Mouse (Mus musculus) E14TG2a.4 (cell line): ENCODE measurements around the gene Sox5.

Experiments
- CTCF ChIP-seq: conservative IDR thresholded peaks from 2 replicates; pipeline ENCODE4 v1.5.1; 2014; ENCODE audit warnings: low read length
- NANOG ChIP-seq: IDR thresholded peaks from 2 replicates; pipeline ENCODE4 v1.6.1; 2014; ENCODE audit warnings: borderline replicate concordance, low read length, mixed read lengths
- POU5F1 ChIP-seq: IDR thresholded peaks from 2 replicates; pipeline ENCODE4 v1.6.1; 2014; ENCODE audit warnings: low read length, borderline replicate concordance

GRCm38 (mm10) chr6:144270306-144270705 lies 511.5 kb downstream of the Sox5 start:
- no peak for TF ChIP-seq CTCF
- no peak for TF ChIP-seq POU5F1
- TF ChIP-seq NANOG: no peak
